Mouse (Mus musculus): ENCODE data around the gene Msmb. TPM values are rescaled to one million over a fixed set of nuclear protein-coding genes. Genes with fewer than 3 reads are reported as not detected.

The Msmb gene
- polyA plus RNA-seq, 1 experiment, result not detected

DNA sequence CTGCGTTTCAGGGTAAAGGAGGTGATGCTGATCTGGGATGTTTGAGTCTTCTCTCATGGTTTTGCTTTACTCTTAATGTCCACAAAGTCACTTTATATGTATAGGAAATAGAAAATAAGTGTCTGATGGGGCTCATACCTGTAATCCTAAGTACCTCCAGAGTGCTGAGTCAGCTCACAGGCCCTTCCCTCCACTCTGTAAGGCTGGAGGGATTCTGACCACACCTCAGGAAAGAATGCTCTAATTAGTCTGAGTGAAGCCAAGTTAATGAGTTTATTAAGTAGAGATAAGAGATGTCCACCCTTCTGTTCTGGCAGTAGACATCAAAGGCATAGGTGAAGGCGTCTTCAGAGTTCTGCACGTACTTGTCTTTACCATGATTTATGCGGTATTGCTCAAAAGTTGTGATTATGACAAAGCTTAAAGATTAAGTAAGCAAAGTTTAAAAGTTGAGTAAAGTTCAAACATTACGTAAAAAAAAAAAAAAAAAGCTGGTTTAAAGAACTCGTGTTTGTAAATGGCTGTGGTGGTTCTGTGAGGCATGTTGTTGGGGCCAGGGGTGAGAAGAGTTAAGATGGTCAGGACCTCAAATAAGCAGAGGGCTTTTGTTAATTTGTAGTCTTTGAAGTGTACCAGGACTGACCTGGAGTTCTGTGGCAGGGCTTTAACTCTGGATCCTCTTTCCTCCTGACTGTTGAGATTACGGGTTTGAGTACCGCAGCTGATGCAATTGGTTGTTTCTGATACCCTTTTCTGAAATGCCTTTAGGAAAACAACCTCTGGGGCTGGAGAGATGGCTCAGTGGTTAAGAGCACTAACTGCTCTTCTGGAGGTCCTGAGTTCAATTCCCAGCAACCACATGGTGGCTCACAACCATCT, 22.6 kb downstream of the Msmb start:
- no peak for TF ChIP-seq GATA1 (IDR thresholded peaks at IDR 0.05; ENCODE audit: low read length)

DNA sequence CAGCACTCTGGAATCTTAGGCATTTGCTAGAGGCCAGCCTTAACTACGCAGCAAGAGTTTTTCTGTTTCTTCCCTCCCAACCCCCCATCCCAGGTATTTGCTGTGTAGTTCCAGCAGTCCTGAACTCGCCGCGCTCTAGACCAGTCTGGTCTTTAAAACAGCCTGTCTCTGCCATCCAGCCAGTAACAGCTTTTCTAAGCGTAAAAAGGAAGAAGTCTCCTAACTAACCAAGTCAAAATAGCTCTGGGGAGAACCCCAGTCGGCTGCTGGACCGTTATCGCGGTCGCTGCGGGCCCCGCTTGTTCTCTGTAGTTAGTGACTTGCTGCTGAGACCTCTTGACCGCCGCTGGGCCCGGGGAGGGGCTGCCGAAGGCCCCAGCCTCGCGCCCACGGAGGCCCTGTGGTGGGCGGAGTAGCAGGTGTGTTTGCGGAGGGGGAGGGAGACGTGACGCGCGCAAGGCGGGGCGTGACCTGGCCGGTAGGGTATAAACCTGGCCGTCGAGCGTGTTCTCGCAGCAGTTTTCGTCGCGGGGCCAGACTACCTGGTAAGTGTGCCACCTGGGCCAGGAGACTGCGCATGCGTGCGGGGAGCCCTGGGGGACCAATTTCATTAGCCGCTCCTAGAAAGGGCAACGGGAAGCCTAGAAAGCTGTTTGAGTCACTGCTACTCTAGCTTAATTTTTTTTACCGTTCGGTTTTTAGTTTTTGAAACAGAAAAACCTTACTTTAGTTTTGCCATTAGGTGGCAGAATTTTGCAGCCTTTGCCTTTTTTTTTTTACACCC, 23.6 kb downstream of the Msmb start:
- no peak for TF ChIP-seq GATA1 (IDR thresholded peaks at IDR 0.05; ENCODE audit: low read length)

DNA sequence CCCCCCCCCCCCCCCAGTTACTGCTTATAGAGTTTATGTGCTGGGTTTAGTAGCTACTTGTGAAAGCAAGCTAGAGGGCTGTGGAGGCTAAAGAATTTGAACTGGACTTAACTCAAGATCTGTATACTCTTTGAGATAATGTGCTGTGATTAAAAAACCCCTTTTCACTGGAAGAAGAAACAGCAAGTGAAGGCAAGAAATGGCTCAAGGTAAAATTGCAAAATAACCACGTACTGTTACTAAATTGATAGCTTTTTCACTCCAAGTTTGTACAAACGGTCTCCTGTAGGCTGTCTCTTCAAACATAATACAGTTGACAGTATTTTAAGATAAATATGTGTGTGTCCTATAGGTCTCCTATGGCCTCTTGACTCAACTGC, 24.2 kb downstream of the Msmb start:
- no peak for TF ChIP-seq GATA1 (IDR thresholded peaks at IDR 0.05; ENCODE audit: low read length)

DNA sequence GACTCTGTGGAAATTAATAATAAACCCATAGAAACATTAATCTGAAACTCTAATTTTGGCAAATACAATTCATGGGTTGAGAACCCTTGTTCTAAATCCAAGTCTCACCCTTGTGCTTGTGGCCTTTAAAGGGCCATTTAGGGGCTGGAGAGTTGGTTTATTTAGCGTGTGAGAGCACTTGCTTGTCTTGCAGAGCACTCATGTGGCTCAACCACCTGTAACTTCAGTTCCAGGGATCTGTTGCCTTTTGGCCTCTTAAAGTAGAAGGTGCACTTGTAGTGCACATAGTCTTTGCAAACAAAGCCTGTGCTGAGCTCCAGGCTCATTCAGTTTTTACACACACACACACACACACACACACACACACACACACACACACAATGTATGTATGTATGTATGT, 25.0 kb downstream of the Msmb start:
- no peak for TF ChIP-seq GATA1 (IDR thresholded peaks at IDR 0.05; ENCODE audit: low read length)

DNA sequence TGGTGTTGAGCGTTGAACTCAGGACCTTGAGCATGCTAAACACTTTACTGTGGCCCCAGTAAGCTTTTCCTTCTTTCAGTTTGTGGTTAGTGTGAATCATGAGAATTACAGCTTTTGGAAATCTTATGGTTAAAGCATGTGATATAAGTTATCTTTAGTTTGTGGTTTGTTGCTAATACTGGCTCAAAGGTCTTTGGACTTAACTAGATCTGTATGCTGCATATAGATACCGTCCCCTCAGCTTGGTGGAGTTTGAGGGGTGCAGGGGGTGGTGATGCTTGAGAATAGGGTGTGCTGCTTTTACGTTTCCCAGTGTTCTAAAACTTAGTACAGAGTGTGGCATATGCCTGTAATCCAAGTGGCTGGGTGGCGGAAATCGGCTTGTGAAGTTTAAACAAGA, 25.5 kb downstream of the Msmb start:
- peak; percentile 73 for TF ChIP-seq GATA1 (IDR thresholded peaks at IDR 0.05; ENCODE audit: low read length)

DNA sequence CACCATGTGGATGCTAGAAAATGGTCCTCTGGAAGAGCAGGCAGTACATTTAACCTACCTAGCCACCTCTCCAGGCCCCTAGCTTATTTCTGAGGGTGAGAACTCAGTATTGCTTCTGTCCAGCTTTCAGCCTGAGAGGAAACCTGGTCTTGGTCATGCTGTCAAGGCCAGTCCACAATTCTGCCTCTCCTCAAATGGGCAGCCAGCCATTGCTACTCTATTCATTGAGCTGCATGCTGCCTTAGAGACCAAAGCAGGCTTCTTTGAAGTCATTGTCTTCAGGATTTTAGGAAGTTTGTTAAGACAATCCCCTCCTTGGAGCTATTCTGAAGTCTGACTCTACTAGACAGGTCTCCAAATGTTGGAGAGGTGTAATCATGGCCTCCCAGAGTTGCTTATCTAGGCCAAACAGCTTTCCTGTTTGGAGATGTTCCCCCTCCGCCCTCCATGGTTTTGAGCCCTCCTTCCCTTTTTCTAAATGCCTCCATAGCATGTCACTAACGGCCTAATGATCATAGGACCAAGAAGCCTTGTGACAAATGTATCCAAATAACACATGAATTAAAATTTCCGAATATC, 26.9 kb downstream of the Msmb start:
- TF ChIP-seq GATA1 (IDR thresholded peaks at IDR 0.05; ENCODE audit: low read length), result peak; percentile 70

DNA sequence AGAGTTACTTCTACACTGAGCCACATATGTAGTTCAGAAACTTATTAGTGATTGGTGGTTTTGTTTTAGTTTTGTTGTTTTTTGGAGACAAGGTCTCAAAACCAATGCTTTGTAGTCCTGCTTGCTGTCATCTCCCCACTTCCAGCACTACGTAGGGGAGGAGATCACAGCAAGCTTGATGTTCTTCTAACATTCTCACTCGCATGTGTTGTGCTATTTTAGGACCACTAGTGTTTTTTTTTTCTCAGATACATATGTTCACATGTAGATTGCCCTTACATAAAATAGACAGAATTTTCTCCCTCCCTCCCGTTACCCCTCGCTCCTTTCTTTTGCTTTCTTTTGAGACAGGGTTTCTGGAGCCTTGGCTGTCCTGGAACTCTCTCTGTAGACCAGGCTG, 28.3 kb downstream of the Msmb start:
- no peak for TF ChIP-seq GATA1 (IDR thresholded peaks at IDR 0.05; ENCODE audit: low read length)

DNA sequence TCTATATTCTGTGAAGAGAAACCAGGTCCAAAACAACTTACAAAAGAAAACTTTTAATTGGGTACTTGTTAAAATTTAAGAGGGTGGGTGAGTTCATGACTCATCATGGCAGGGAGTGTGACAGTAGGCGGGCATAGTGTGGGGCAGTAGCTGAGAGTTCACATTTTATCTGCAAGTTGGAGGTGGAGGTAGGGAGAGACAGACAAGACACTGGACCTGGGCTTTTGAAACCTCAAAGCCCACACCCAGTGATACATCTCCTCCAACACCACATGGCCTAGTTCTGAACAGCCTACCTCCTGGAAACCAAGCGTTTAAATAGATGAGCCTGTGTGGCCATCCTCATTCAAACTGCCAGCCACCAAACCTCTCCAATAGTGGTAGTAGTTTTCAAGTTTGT, 33.5 kb downstream of the Msmb start:
- no peak for TF ChIP-seq GATA1 (IDR thresholded peaks at IDR 0.05; ENCODE audit: low read length)

DNA sequence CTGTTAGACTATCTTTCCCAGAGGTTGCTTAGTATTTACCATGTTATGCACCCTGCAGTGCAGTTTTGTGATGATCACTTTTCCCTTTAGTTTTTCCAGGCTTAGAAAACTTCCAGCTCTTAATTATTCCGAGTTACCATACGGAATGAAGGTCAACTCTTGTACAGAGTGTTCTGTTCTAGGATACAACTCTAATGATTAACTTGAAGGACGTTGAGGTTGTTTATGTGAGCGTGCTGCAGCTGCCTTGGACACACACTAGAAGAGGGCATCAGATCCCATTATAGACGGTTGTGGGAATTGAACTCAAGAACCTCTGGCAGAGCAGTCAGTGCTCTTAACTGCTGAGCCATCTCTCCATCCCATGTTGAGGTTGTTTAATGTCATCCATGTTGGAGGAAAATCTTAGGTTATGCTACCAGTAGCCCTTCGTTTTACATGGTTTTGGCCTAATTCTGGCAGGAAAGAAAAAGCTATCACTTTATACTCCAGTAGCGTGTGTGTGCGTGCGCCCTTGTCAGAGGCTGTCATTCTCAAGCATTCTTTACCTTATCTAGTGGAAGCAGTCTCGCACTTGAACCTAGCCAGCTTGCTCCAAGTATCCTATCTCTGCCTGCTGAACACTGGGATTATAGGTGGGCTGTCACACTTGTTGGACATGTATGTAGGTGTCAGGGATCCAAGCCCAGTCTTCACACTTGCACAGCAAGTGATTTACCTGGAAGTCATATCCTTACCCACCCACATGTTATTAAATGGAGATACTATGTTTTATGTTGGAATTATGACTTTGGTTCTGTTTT, 37.8 kb downstream of the Msmb start:
- TF ChIP-seq GATA1 (IDR thresholded peaks at IDR 0.05; ENCODE audit: low read length), result no peak

DNA sequence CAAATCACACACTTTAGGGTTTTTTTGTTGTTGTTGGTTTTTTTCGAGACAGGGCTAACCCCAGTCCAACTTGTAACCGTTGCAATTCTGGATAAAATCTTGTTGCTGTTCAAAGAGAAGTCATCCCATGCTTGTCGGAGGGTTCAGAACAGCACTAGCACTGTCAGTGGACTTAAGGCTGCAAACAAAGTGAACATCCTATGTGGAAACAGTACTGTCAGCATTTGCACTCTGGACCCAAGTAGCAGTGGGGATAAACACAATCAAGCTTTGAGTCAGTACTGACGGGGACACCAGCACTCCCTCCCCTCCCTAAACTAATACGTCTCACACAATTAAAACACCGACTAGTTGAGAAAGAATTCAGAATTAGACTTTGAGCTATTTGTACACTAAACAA, 39.0 kb downstream of the Msmb start:
- TF ChIP-seq GATA1 (IDR thresholded peaks at IDR 0.05; ENCODE audit: low read length), result no peak

DNA sequence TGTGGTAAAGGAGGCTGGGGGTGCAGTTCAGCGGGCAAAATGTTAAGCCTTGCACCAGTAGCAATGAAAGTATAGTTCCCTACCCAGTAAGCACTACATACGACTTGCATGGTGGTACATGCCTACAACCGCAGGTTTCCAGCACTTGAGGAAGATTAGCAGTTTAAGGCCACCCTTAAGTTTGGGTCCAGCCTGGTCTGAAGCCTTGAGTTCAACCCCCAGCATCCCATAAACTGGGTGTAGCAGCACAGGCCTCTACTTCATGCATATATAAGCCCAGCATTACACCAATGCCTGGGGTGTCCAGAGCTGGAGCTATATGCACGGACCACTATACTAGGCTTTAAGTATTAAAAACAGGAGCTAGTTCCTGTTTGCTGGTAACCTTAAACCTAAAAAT, 42.0 kb downstream of the Msmb start:
- TF ChIP-seq GATA1 (IDR thresholded peaks at IDR 0.05; ENCODE audit: low read length), result no peak

DNA sequence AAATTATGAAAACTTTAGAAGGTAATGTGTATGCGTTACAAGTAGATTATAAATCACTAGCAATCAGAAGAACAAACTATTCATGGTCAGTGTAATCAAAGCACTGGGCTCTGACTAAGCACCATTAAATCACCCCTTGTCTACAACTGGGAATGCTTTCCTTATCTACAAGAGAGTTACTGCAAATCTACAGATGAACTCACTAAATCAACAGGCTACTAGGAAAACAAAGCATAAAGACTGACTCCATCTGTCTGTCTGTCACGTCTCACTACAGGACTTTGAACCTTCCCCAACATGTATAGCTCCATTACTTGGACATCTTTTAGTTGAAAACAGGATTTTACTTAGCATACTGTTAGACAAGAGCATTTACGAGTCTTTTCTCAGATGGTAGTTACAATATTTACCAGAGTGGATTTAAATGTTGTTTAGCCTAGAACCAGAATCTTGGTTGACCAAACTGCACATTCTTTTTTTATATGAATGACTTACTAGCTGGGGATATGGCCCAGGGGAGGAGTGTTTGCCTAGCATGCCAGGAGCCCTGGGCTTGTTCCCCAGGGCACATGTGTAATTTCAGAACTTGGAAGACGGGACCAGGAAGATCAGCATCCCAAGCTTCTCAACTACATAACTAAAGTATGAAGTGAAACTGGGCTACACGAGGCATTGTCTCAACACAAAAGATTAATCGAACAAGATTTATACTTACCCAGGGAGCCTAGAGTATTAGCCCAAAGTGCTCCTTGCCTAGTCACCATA, 49.0 kb downstream of the Msmb start:
- no peak for TF ChIP-seq GATA1 (IDR thresholded peaks at IDR 0.05; ENCODE audit: low read length)

DNA sequence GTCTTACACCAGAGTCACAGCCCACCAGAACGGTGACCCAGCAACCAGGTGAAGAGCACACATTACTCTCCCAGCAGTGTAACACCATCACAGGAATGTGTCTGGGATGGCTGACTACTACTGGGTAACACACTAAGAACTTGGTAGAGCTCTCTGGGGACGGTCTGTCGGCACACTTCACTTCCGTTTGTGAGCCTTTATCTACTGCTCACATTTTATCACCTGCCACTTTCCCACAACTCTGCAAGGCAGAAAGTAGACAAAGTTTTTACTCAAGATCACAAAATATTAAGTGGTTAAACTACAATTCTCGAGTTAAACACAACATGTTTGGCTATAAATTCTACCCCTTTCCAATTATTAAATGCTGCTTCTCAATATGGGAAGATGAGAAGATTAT, 50.1 kb downstream of the Msmb start:
- no peak for TF ChIP-seq GATA1 (IDR thresholded peaks at IDR 0.05; ENCODE audit: low read length)

DNA sequence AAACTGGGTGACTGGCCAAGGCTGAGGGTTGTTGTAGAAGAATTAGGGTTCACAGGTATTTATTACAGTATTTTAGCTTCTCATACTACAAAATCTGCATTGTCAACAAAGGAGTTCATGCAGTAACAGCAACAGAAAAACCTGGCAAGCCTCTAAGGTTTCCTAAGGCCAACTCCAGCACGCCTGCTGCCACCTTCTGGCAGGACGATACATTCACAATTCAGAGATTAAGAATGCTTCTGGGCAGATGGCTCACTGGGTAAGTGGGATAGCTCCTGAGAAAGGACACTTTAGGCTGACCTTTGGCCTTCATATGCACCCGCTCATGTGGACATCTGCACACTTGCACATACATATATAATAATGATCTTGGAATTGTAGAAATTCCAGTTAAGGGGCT, 50.6 kb downstream of the Msmb start:
- TF ChIP-seq GATA1 (IDR thresholded peaks at IDR 0.05; ENCODE audit: low read length), result no peak

DNA sequence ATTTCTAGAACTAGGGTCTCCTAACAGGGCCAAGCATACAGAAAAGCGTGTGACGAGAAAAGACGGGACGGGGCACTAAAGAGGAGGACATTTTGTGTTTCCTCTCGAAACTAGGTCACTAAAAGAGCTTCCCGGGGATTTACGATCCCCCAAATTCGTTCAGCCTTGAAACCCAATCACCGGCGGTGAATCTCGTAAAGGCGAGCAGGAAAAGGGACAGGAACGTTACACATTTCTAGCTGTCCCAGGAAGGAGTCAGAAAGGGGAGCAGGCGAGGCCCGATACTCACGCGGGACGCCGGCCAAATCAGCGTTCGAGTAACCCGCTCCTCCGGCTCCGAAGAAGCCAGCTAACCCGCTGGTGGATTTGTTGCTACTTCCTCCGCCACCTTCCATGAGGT, 59.5 kb downstream of the Msmb start:
- no peak for TF ChIP-seq GATA1 (IDR thresholded peaks at IDR 0.05; ENCODE audit: low read length)
